Mouse (Mus musculus): ENCODE measurements around the gene Glipr1l2. TPM values are rescaled to one million over a fixed set of nuclear protein-coding genes. Genes with fewer than 3 reads are reported as not detected.
"Not testable (repeated sequence)": the region's sequence is repeated elsewhere in the genome, so short reads cannot be mapped to it uniquely, and the experiment has no call there.

Gene Glipr1l2
- total RNA-seq (2014; rRNA removed) (not detected in 2 replicates), polyA plus RNA-seq (2015; fragmentation: Nextera tagmentation; extraction: Ambion mirVana) (not detected in 2 replicates)

- Histone ChIP-seq H3K4me2 (ENCODE audit: low read depth, low read length, poor library complexity, severe bottlenecking) (no peak within 1 kb of the TSS), H3K4me3 (ENCODE audit: low read depth, low read length) (no peak within 1 kb of the TSS), H3K27me3 (ENCODE audit: insufficient read depth, low read length) (no peaks in the 10 kb centered on the region), H3K9me3 (ENCODE audit: low read length) (no peaks in the 10 kb centered on the region), H3K4me1 (ENCODE audit: insufficient read depth, low read length) (no peaks in the 10 kb centered on the region), H3K36me3 (ENCODE audit: insufficient read depth, low read length) (no peaks in the 10 kb centered on the region), H3K9ac (replicated peaks; ENCODE audit: low read length, poor library complexity, severe bottlenecking) (no peak within 1 kb of the TSS), H3K27ac (ENCODE audit: low read depth, low read length) (no peak within 1 kb of the TSS)
- no peak for DNase-seq (ENCODE audit: low spot score)
- WGBS, result 96% methylated on average over 14 of the region's 14 CpGs
- no peak for ATAC-seq (ENCODE audit: low FRiP score)
- TF ChIP-seq CTCF (IDR thresholded peaks at IDR 0.05), result no peak
Observed at GRCm38 (mm10) chr10:112083157-112083556, at the start of gene Glipr1l2. Gene Glipr1l2, plus strand, starts transcription at chr10:112083354.

- H3K4me1 ChIP-seq (ENCODE audit: insufficient read depth, low read length); H3K4me2 ChIP-seq (ENCODE audit: low read depth, low read length, poor library complexity, severe bottlenecking); H3K9ac ChIP-seq (replicated peaks; ENCODE audit: low read length, poor library complexity, severe bottlenecking); H3K36me3 ChIP-seq (ENCODE audit: insufficient read depth, low read length); DNase-seq (ENCODE audit: low spot score); H3K27me3 ChIP-seq (ENCODE audit: insufficient read depth, low read length); H3K27ac ChIP-seq (ENCODE audit: low read depth, low read length); H3K4me3 ChIP-seq (ENCODE audit: low read depth, low read length); H3K9me3 ChIP-seq (ENCODE audit: low read length); ATAC-seq (ENCODE audit: low FRiP score): not testable (repeated sequence)
- 85% methylated on average over 9 of the region's 9 CpGs for WGBS
Observed at GRCm38 (mm10) chr10:112043523-112043922, 39.6 kb upstream of the Glipr1l2 start.

DNA sequence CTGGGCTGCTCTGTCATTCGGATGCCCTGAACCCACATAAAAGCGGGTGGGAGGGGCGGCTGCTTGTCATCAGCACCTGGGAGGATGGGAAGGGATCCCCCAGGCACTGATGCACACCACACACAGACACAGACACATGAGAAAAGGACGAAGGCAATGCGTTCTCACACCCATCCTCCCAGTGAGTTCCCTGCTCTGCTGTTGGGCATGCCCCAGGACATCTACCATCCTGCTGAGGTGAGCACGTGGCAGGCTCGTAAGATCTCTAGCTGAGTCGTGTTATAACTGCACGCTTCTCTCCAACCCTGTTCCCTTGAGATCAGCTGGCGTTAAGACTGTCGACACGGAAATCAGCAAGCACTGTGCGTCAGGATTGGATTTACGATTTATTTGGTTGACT is 38.9 kb upstream of the Glipr1l2 start:
- peak; percentile 68; the same call in 1 of the 2 replicates for ATAC-seq (ENCODE audit: low FRiP score)
- H3K9me3 ChIP-seq (ENCODE audit: low read length); H3K27me3 ChIP-seq (ENCODE audit: insufficient read depth, low read length); H3K36me3 ChIP-seq (ENCODE audit: insufficient read depth, low read length); H3K27ac ChIP-seq (ENCODE audit: low read depth, low read length); DNase-seq (ENCODE audit: low spot score); H3K9ac ChIP-seq (replicated peaks; ENCODE audit: low read length, poor library complexity, severe bottlenecking); H3K4me1 ChIP-seq (ENCODE audit: insufficient read depth, low read length); H3K4me3 ChIP-seq (ENCODE audit: low read depth, low read length): not testable (repeated sequence)
- peak overlapping the region; percentile 32; the same call in 1 of the 2 replicates for H3K4me2 ChIP-seq (ENCODE audit: low read depth, low read length, poor library complexity, severe bottlenecking)
- WGBS, result 34% methylated on average over 14 of the region's 14 CpGs

- H3K4me2 ChIP-seq (ENCODE audit: low read depth, low read length, poor library complexity, severe bottlenecking), result no peak overlapping the region
- H3K4me3 ChIP-seq (ENCODE audit: low read depth, low read length), result no peak overlapping the region
- ATAC-seq (ENCODE audit: low FRiP score) (no peak), DNase-seq (ENCODE audit: low spot score) (no peak)
- H3K9ac ChIP-seq (replicated peaks; ENCODE audit: low read length, poor library complexity, severe bottlenecking), result no peak overlapping the region
- TF ChIP-seq CTCF (IDR thresholded peaks at IDR 0.05), result no peak
- H3K27ac ChIP-seq (ENCODE audit: low read depth, low read length), result no peak overlapping the region
- no peaks in the 10 kb centered on the region for H3K4me1 ChIP-seq (ENCODE audit: insufficient read depth, low read length)
- H3K9me3 ChIP-seq (ENCODE audit: low read length), result no peaks in the 10 kb centered on the region
- H3K36me3 ChIP-seq (ENCODE audit: insufficient read depth, low read length), result no peaks in the 10 kb centered on the region
- H3K27me3 ChIP-seq (ENCODE audit: insufficient read depth, low read length), result no peaks in the 10 kb centered on the region
Observed at GRCm38 (mm10) chr10:112051220-112051619, 31.9 kb upstream of the Glipr1l2 start.

DNA sequence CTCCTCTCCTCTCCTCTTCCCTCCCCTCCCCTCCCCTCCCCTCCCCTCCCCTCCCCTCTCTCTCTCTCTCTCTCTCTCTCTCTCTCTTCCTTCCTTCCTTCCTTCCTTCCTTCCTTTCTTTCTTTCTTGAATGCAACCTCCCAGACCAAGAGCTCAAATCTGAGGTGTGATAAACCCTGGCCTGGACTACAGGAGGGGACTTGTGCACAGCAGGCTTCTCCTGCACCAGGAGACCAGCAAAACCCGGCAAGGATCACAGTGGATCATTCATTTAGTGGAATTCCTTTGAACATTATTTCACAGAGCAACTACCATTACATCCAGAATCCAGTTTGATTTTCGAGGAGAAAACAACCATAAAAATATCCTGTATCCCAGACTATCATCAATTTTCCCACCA is 31.2 kb upstream of the Glipr1l2 start:
- not testable (repeated sequence) for H3K4me2 ChIP-seq (ENCODE audit: low read depth, low read length, poor library complexity, severe bottlenecking); H3K4me3 ChIP-seq (ENCODE audit: low read depth, low read length); DNase-seq (ENCODE audit: low spot score); H3K36me3 ChIP-seq (ENCODE audit: insufficient read depth, low read length); H3K9me3 ChIP-seq (ENCODE audit: low read length); H3K4me1 ChIP-seq (ENCODE audit: insufficient read depth, low read length); H3K9ac ChIP-seq (replicated peaks; ENCODE audit: low read length, poor library complexity, severe bottlenecking); H3K27ac ChIP-seq (ENCODE audit: low read depth, low read length); H3K27me3 ChIP-seq (ENCODE audit: insufficient read depth, low read length); ATAC-seq (ENCODE audit: low FRiP score)
- 60% methylated on average over 2 of the region's 2 CpGs for WGBS

GRCm38 (mm10) chr10:112059702-112060582 is 23.2 kb upstream of the Glipr1l2 start, which contains the start of gene Glipr1l1:
Gene Glipr1l1, plus strand, starts transcription at chr10:112060189.
- DNase-seq (ENCODE audit: low spot score), result peak; percentile 92
- H3K4me3 ChIP-seq (ENCODE audit: low read depth, low read length), result no peak within 1 kb of the TSS
- no peaks in the 10 kb centered on the region for H3K9me3 ChIP-seq (ENCODE audit: low read length)
- H3K27ac ChIP-seq (ENCODE audit: low read depth, low read length), result no peak within 1 kb of the TSS
- TF ChIP-seq CTCF (IDR thresholded peaks at IDR 0.05), result peak; percentile 83
- no peaks in the 10 kb centered on the region for H3K36me3 ChIP-seq (ENCODE audit: insufficient read depth, low read length)
- H3K27me3 ChIP-seq (ENCODE audit: insufficient read depth, low read length), result no peaks in the 10 kb centered on the region
- H3K9ac ChIP-seq (replicated peaks; ENCODE audit: low read length, poor library complexity, severe bottlenecking), result no peak within 1 kb of the TSS
- no peaks in the 10 kb centered on the region for H3K4me1 ChIP-seq (ENCODE audit: insufficient read depth, low read length)
- ATAC-seq (ENCODE audit: low FRiP score), result peak; percentile 94
- 26% methylated on average over 14 of the region's 14 CpGs for WGBS
- H3K4me2 ChIP-seq (ENCODE audit: low read depth, low read length, poor library complexity, severe bottlenecking), result 0 out of 2 replicates have a peak within 1 kb of the TSS, but pooled peaks have one; percentile 4

GRCm38 (mm10) chr10:112060583-112060934 is 22.6 kb upstream of the Glipr1l2 start:
- DNase-seq (ENCODE audit: low spot score); H3K9ac ChIP-seq (replicated peaks; ENCODE audit: low read length, poor library complexity, severe bottlenecking); H3K36me3 ChIP-seq (ENCODE audit: insufficient read depth, low read length); H3K9me3 ChIP-seq (ENCODE audit: low read length); H3K4me2 ChIP-seq (ENCODE audit: low read depth, low read length, poor library complexity, severe bottlenecking); H3K4me3 ChIP-seq (ENCODE audit: low read depth, low read length); H3K27me3 ChIP-seq (ENCODE audit: insufficient read depth, low read length); H3K27ac ChIP-seq (ENCODE audit: low read depth, low read length); ATAC-seq (ENCODE audit: low FRiP score); H3K4me1 ChIP-seq (ENCODE audit: insufficient read depth, low read length): not testable (repeated sequence)
- 66% methylated on average over 6 of the region's 6 CpGs for WGBS

All from midbrain, postnatal 0 days (tissue).